Mouse (Mus musculus) heart, embryonic 14.5 days (tissue): ENCODE measurements around the gene Vps8. TPM values are rescaled to one million over a fixed set of nuclear protein-coding genes. Genes with fewer than 3 reads are reported as not detected.

Experiments used
- ATAC-seq: fragments of 200-750 bp; cut with Nextera tagmentation; 2 replicates; pipeline ENCODE4 v1.8.0; 2017; ENCODE audit warnings: low read depth, moderate TSS enrichment; ENCODE audit not compliant: insufficient number of reproducible peaks, insufficient read depth, low FRiP score
- H3K27ac ChIP-seq, 2 experiments: fragments of 200-500 bp in 1 of 2; fragments of 300-500 bp in 1 of 2; sonication (generic) in 1 of 2; replicated peaks in 1 of 2; 2 replicates each; pipeline ENCODE4 v1.5.1; 2012 to 2014; ENCODE audit warnings: low read depth in 2 of 2, low read length in 2 of 2, control low read depth in 1 of 2, mild to moderate bottlenecking in 1 of 2, mixed read lengths in 1 of 2; ENCODE audit not compliant: control insufficient read depth in 1 of 2, insufficient read depth in 1 of 2
- H3K27me3 ChIP-seq: fragments of 300-500 bp; sonication (generic); 2 replicates; pipeline ENCODE4 v1.6.1; 2014; ENCODE audit warnings: mild to moderate bottlenecking, low read length, control low read depth; ENCODE audit not compliant: control insufficient read depth, insufficient read depth
- H3K36me3 ChIP-seq: fragments of 300-500 bp; sonication (generic); 2 replicates; pipeline ENCODE4 v1.6.1; 2014; ENCODE audit warnings: mild to moderate bottlenecking, control low read depth, low read length, mixed read lengths; ENCODE audit not compliant: control insufficient read depth, insufficient read depth
- H3K4me1 ChIP-seq, 2 experiments: fragments of 200-500 bp in 1 of 2; fragments of 300-500 bp in 1 of 2; sonication (generic) in 1 of 2; 2 replicates each; pipeline ENCODE4 v1.6.1; 2012 to 2014; ENCODE audit warnings: low read length in 2 of 2, control low read depth in 1 of 2, mixed read lengths in 1 of 2; ENCODE audit not compliant: control insufficient read depth in 2 of 2, insufficient read depth in 2 of 2
- H3K4me2 ChIP-seq: fragments of 300-500 bp; sonication (generic); 2 replicates; pipeline ENCODE4 v1.6.1; 2014; ENCODE audit warnings: mild to moderate bottlenecking, low read length
- H3K4me3 ChIP-seq, 2 experiments: fragments of 200-500 bp in 1 of 2; fragments of 300-500 bp in 1 of 2; sonication (generic) in 1 of 2; 2 replicates each; pipeline ENCODE4 v1.5.1; 2012 to 2014; ENCODE audit warnings: low read length in 2 of 2, mild to moderate bottlenecking in 2 of 2, control low read depth in 1 of 2, low read depth in 1 of 2, moderate library complexity in 1 of 2; ENCODE audit not compliant: control insufficient read depth in 1 of 2, insufficient read depth in 1 of 2
- H3K9ac ChIP-seq: fragments of 300-500 bp; sonication (generic); 2 replicates; pipeline ENCODE4 v1.6.1; 2014; ENCODE audit warnings: mild to moderate bottlenecking, low read length
- H3K9me3 ChIP-seq: fragments of 300-500 bp; sonication (generic); 2 replicates; pipeline ENCODE4 v1.6.1; 2016; ENCODE audit warnings: low read length, control low read depth; ENCODE audit not compliant: control insufficient read depth
- WGBS: fragments of 180-500 bp; shearing (Covaris S2); extraction: QIAGEN DNeasy Blood & Tissue Kit; methylation state at CpG from one replicate; pipeline ENCODE4 v1.1.7; 2014; 5-methylcytosine and 5-hydroxymethylcytosine counted together
- polyA plus RNA-seq: library from polyadenylated mRNA; unstranded; fragments of >200 nt; fragmentation: Nextera tagmentation; extraction: Ambion mirVana; gene quantifications from 2 replicates; pipeline ENCODE4 v1.2.1, GENCODE M21; 2014

The Vps8 gene
- polyA plus RNA-seq, 1 experiment from 2014 or later = 27.7 TPM

DNA sequence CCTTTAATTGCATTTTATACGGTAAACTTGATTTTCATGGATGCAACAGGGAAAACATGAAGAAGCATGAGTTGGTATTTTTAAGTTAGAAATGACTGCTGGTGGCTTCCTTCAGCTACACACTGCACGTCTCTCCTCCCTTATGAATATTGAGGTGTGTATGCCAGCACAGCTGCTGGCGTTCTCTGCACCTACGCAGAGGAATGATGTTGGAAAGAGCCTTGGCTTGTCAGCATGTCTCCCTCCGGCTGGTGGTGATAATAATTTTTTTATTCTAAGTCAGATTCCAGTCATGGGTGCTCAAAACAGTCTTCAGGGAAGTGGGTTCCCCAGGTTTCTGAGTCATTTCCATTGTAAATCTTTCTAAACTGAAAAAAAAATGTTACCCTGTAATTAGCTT lies 25.5 kb downstream of the Vps8 start:
- Histone ChIP-seq H3K9me3 (no peaks in the 10 kb centered on the region), H3K4me2 (no peak overlapping the region), H3K9ac (no peak overlapping the region), H3K27me3 (no peaks in the 10 kb centered on the region), H3K4me3 (no peak overlapping the region), H3K4me1 (peaks cover 21 to 43% of the 10 kb centered on the region in 2 experiments), H3K27ac (no peak overlapping the region), H3K36me3 (peaks cover 17% of the 10 kb centered on the region)
- no peak for ATAC-seq
- 79% methylated on average over 5 of the region's 5 CpGs for WGBS

DNA sequence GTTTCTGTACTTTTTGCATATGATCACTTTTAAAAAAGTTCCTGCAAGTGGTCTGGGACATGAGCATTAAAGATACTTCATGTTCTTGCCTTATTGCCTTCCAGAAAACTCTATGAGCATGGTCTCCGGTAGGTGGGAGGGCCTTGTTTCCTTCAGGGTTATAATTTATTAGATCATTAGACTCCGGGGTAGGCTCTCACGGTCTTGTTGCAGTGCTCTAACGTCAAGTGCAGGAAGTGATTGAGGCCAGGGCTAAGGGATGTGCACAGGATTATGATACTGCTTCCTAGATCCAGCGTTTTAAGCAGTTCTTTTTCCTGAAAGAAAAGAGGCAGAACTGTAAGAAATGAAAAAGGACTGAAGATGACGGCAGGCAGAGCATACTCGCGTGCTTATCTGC lies 27.0 kb downstream of the Vps8 start:
- H3K4me1 ChIP-seq = peaks cover 19 to 41% of the 10 kb centered on the region in 2 experiments
- no peaks in the 10 kb centered on the region for H3K27me3 ChIP-seq
- 43% methylated on average over 8 of the region's 8 CpGs for WGBS

DNA sequence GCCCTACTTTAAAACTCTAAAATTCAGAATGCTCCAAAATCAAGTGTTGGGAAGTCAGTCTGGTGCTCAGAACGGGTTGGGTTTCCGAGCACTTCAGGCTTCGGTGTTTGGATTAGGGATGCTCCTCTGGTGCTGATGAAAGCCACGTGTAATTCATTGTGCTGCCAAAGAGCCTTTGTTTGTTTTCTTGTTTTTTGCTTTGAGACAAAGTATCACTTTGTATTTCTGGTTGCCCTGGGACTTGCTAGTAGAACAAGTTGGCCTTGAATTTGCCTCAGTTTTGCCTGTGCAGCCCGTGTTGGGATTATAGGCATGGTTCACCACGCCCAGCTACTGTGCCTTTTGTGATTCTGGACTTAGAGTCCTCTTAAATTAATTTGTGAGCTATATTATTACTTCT lies 29.7 kb downstream of the Vps8 start:
- H3K27me3 ChIP-seq = no peaks in the 10 kb centered on the region
- H3K36me3 ChIP-seq = peaks cover 6% of the 10 kb centered on the region; the same call in 1 of the 2 replicates
- 86% methylated on average over 6 of the region's 6 CpGs for WGBS
- ATAC-seq = no peak
- peaks cover 11 to 25% of the 10 kb centered on the region in 2 experiments for H3K4me1 ChIP-seq
- no peak overlapping the region for H3K9ac ChIP-seq
- H3K4me2 ChIP-seq = no peak overlapping the region
- no peaks in the 10 kb centered on the region for H3K9me3 ChIP-seq
- H3K4me3 ChIP-seq = no peak overlapping the region
- no peak overlapping the region for H3K27ac ChIP-seq

More for the DNA sequence above, 27.0 kb downstream of the Vps8 start:
- Histone ChIP-seq H3K9me3 (no peaks in the 10 kb centered on the region), H3K27ac (no peak overlapping the region), H3K4me3 (no peak overlapping the region), H3K9ac (no peak overlapping the region), H3K36me3 (0 out of 2 replicates have a peak, but pooled peaks cover 2% of the 10 kb centered on the region), H3K4me2 (0 out of 2 replicates have a peak overlapping the region, but pooled peaks have one; percentile 9)
- ATAC-seq = no peak

DNA sequence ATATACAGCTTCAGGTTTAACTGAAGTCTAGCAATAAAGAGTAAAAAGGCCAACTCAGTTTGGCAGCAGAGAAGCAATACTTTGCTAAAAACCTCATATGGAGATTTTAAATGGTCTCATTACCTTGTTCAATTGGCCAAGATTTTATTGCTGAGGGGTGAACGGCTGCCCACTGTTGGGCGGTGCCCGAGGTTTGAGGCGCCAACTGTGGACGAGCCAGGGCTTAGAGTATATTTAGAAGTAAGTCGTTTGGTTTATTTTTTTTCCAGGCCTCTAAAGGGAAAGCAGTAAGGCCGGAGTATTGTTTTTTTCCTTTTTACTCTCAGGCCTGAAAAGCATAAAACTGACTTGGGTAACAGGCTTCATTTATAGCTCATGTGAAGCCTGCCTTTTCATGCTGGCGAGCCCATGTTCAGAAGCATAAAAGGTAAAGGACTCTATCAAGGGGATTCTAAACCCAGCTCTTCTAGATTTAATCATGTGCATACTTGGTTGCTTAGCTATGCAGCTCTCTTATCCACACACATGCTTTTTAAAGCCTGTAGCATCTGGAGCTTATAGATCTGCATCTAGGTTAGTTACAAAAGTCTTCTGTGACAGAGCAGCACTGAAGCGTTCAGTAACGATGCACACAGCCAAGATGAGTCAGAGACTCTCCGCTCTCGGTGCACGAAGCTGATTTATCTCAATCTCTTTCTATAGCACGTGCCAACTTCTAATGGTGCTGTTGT lies 34.9 kb downstream of the Vps8 start:
- 70% methylated on average over 14 of the region's 14 CpGs for WGBS
- no peaks in the 10 kb centered on the region for H3K9me3 ChIP-seq
- peaks cover 40% of the 10 kb centered on the region for H3K36me3 ChIP-seq
- no peaks in the 10 kb centered on the region for H3K4me1 ChIP-seq
- no peak overlapping the region for H3K4me2 ChIP-seq
- no peaks in the 10 kb centered on the region for H3K27me3 ChIP-seq
- ATAC-seq = no peak
- no peak overlapping the region for H3K9ac ChIP-seq
- H3K4me3 ChIP-seq = no peak overlapping the region
- H3K27ac ChIP-seq = no peak overlapping the region

DNA sequence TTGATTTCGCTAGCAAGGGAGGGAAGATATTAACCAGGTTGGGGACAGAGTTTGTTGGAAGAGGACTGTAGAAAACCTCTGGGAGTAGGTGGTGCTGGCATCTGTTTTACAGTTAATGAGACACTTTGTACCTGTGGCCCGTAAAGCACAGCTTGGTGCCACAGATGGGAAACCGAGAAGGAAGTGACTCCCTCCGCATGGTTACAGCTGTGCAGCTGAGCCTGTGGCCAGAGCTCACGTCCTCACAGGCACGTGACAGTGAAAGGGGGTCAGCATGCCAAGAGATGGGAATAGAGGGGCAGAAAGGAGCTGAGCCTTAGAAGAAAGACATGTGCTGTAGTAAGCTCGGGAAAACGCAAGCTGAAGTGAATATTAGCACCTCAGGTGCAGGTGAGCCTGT lies 43.0 kb downstream of the Vps8 start:
- Histone ChIP-seq H3K9ac (no peak overlapping the region), H3K4me1 (no peaks in the 10 kb centered on the region), H3K27ac (no peak overlapping the region), H3K27me3 (no peaks in the 10 kb centered on the region), H3K4me3 (no peak overlapping the region), H3K36me3 (peaks cover 56% of the 10 kb centered on the region), H3K4me2 (no peak overlapping the region), H3K9me3 (peaks cover 4% of the 10 kb centered on the region; the same call in 1 of the 2 replicates)
- no peak for ATAC-seq
- WGBS = 74% methylated on average over 8 of the region's 8 CpGs

DNA sequence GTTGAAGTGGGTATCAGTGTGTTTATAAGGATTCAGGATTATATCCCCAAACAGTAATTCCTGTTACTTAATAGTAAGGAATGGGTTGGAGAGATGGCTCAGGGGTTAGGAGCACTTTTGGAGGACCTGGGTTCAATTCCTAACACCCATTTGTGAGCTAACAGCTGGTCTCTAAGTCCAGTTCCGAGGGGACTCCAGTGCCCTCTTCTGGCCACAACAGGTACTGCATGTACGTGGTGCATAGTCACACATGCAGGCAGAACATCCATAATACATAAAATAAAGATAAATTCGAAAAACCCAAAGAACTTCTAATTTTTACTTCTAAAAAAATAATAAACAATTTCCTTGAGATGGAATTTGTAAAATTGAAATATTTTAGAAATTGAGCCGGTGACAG lies 47.5 kb downstream of the Vps8 start:
- peaks cover 47% of the 10 kb centered on the region for H3K36me3 ChIP-seq
- no peaks in the 10 kb centered on the region for H3K27me3 ChIP-seq
- WGBS = 85% methylated on average over 4 of the region's 4 CpGs
- no peak overlapping the region for H3K4me2 ChIP-seq
- no peak overlapping the region for H3K4me3 ChIP-seq
- H3K4me1 ChIP-seq = no peaks in the 10 kb centered on the region
- peaks cover 4% of the 10 kb centered on the region; the same call in 1 of the 2 replicates for H3K9me3 ChIP-seq
- H3K9ac ChIP-seq = no peak overlapping the region
- ATAC-seq = no peak
- H3K27ac ChIP-seq = no peak overlapping the region

DNA sequence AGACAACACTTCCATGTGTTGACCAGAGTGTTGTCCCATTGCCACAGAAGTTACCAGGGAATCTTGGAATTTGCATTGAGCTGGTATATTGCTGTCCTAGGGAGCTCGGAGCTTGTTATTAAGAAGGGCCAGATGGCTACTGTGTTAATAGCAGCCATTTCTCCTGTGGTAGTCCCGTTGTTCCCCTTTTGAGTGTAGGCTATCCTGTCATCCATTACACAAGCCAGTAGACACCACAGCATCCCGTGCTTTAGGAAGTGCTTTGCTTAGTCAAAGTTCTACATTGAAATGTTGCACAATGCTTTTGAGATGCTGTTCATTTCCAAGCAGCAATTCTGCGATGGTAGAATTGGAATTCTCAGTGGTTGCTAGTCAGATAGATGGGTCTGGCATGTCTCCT lies 54.2 kb downstream of the Vps8 start:
- Histone ChIP-seq H3K9me3 (no peaks in the 10 kb centered on the region), H3K4me3 (no peak overlapping the region), H3K36me3 (peaks cover 63% of the 10 kb centered on the region), H3K27ac (no peak overlapping the region), H3K9ac (no peak overlapping the region), H3K4me2 (no peak overlapping the region), H3K27me3 (no peaks in the 10 kb centered on the region), H3K4me1 (no peaks in the 10 kb centered on the region)
- 88% methylated on average over 4 of the region's 4 CpGs for WGBS
- no peak for ATAC-seq

DNA sequence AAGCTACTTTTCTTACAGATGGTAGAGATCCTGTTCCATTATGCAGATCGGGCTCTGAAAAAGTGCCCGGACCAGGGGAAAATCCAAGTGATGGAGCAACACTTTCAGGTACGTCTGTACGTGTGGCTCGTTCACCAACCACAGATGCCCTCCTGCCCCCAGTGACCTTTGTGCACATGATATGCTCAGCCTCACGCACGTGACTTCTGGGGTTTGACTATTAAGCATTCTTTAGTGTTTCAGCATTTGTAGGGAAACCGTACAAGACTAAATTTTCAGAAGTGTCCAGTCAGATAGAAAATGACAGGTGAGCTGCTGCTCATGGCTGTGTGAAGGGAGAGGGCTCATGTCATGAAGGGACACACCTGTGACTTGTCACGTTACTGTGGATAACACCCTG lies 55.5 kb downstream of the Vps8 start:
- H3K27ac ChIP-seq = no peak overlapping the region
- H3K4me1 ChIP-seq = no peaks in the 10 kb centered on the region
- ATAC-seq = no peak
- WGBS = 85% methylated on average over 9 of the region's 9 CpGs
- H3K27me3 ChIP-seq = no peaks in the 10 kb centered on the region
- H3K9me3 ChIP-seq = no peaks in the 10 kb centered on the region
- H3K4me3 ChIP-seq = no peak overlapping the region
- H3K9ac ChIP-seq = no peak overlapping the region
- peaks cover 52% of the 10 kb centered on the region for H3K36me3 ChIP-seq
- no peak overlapping the region for H3K4me2 ChIP-seq
